Mouse (Mus musculus) kidney, postnatal 14 days (tissue): Measurements from ENCODE around the gene Slc22a12.

ENCODE experiments used
- DNase-seq: peaks from one replicate; pipeline ENCODE4 v3.0.0; 2022; ENCODE audit warnings: mixed read lengths

Slc22a12 gene

DNA sequence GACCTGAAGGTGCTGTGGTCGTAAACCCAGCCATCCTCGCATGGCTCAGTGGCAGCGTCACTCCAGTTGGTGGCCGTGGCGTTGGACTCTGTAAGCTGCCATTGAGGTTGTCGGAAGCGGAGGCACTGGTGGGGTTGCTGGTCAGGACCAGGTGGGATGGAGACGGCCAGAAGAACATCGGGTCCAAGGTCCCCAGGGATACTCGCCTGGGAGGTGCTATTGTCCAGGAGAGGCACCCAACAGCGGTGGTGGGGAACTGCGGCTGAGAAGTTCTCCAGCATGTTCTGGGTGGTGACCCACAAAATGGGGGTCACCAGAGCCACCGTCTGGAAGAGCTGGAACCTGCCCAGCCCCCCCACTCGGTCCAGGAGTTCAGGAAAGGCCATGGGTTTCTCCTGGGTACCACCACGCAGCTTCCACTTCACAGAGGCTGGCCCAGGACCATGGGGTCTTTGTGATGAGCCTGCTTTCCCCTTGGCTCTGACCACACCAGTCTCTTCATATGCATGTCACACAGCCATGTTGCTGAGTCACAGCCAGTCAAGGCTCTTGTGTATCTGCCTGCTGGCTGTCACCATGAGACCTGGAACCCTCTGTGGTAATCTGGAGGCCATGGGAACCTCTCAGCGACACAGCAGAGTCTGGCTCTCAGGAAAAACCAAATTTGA lies at the start of gene Slc22a12:
Gene Slc22a12 (minus strand): TSS at position 666 of the 668 bp plus-strand sequence.
- DNase-seq, result no peak

DNA sequence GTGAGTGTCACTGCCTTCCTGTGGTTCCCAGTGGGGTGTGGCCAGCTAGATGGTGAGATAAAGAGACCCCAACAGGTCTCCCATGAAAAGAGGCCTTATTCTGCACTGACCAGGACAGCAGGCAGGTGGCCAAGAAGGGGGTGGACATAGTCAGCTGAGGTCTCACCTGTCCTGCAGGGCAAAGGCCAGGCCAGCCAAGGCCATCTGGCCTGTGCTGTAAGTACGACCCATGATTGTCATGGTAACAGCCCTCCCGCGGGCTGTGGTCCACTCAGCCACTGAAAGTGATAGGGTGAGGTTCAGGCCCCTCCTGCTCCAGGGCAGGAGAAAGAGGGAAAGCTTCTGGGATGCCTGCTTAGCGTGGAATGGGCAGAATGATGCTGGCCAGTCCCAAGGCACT lies 29.2 kb upstream of the Slc22a12 start:
- DNase-seq, result no peak

DNA sequence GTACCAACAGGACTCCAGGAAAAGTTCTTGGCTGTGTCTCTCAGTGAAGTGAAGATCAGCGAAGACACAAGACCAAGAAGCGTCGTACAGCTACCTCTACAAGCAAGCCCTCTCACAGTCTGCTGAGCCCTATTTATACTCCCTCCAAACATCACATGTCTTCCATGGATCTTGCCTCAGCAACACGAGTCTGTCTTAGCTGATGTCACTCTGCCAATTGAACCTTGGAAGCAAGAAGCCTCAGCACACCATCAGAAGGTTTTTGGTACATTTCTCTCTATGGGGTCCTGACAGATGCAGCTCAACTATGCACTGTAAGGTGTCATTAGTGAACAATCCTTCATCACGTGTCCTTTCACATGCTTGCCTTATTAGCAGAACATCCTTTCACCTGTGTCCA lies 28.6 kb upstream of the Slc22a12 start:
- DNase-seq, result no peak

DNA sequence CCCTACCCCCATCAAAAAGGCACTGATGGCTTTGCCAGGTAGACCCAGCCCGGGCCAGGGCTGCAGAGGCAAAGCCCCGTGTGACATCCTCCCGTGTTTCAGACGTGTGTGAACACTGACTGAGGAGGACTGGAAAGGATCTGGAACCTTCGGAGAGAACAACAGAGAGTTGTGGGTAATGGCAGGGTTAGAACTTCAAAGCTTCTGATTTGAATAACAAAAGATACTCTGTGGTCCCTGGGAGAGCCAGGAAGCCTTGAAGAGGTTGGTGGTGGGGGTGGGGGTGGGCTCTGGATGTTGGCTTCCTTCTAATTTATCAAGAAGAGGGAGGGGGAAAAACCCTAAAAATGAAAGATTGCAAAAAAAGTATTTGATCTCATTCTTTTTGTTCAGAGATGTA lies 26.7 kb upstream of the Slc22a12 start:
- DNase-seq, result no peak

DNA sequence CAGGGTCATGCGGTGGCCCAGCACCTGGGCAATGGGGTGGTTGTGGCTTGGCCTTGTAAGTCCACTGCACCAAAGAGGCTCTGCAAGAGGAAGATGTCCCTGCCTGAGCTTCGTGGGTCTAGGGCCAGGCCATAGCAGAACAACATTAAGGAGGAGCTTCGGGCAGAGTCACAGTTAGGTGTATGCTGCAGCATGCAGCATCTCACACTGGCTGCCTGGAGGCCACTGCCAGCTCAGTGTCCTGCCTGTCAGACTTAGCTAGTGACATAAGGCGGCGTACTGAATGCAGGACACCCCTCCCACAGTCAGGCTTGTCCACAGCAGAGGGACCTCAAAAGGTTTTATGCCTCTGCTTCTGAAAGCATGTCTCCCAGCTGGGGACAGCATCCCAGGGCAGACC lies 26.2 kb upstream of the Slc22a12 start:
- DNase-seq, result no peak

DNA sequence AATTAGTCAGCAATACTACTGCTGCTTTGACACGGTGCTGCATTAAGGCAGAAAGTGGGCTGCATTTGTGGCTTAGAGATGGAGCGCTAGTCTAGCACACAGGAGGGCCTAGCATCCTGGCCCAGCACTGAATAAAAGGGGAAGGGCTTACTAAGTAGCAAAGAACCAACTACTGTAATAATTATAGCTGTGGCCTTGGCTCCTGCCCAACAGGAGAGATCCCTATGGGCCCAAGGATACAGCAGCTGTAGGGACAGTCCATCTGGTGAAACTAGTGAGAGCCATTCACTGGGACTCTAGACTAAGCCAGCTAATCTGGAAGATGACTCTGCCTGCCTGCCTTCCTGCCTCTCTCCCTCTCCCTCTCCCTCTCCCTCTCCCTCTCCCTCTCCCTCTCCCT lies 23.6 kb upstream of the Slc22a12 start:
- DNase-seq, result no peak

DNA sequence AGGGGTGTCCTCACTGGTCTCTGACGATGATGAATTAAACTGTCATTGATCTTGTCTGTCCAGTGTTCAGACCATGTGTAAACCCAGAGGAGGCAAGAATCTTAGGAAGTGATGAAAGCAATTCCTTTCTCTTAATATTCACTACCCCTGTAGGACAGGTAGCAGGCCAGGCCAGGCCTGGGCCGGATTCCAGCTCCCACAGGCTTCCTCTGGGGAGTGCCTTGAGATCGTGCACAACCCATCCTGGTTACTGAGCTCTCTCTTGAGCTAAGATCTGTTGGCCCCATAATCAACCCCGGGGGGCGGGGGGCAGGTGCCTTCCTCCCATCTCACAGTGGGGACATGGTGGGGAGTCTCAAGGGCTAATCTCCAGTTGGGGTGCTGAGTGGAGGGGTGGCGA lies 22.3 kb upstream of the Slc22a12 start:
- no peak for DNase-seq

DNA sequence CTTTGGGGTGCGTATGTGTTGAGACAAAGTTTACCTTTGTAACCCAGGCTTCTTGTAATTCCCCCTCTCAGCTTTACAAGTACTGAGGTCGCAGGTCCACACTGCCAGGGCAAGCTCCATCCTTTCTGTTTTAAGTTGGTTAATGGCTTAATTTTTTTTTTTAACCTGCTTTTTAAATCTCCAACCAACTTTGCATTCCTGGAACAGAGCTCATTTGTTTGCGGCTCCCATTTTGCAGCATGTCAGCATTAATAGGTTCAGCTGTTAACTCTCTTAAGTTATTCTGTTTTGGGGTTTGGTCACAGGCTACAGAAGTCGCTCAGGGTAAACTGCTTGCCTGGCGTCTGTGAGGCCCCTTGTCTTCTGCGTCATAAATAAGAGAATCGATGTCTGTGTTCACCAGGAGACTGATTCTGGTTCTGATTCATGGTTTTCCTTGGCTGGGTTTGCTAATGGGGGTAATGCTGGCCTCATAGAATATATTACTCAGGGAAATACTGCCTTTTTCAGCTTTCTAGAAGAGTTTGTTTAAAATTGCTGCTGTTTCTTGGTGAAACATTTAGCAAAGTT lies 17.5 kb upstream of the Slc22a12 start:
- no peak for DNase-seq

DNA sequence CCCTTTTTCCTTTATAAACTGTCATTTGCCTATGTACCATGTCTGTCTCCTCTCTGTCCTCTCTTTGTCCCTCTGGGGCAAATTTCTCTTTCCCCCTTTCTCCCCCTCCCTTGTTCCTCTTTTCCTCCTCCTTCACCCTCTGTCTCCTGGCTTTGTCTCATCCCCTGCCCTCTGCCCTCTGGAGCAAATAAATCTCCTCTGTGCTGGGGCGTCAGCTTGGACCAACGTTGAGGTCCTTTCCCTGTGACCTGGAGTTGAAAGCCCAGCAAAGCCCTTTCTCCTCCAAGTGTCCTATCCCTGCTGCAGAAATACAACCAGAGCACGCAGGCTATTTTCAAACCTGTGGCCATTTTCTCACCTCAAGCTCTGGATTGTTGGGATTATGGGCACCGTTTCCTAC lies 16.7 kb upstream of the Slc22a12 start:
- DNase-seq, result no peak

DNA sequence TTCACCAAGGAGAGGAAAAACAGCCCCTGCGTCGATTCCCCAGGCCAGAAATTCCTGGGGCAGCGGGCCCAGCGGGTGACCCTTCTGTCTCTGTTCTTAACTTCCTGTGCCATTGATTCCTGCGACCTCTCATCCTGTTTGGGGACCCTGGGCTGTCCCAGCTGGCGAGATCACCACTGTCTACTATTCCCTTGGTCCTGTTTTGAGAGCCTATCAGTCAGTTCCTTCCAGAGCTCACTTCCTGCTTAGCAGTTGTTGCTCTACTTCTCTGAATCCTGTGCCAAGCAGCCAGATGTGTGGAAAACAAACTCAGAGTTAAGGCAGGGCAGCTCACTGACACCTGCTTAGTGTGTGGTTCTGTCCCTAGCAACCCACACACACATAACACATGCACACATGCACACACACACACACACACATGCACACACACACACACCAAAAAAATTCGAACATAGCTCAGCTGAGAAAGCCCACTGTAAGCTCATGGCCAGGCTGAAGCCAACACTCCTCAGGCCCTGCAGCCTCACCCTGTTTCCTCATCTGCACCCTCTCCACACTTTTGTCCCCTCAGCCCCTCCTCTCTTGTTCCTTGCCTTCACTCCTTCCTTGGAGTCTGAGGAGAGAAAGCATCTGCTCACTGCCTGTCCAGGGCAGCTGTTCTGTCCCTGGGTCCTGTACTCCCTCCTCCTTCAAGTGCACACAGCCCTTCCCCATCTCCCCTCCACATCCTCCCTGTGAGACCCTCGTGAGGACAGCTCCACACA lies 11.2 kb upstream of the Slc22a12 start:
- peak; percentile 69 for DNase-seq

DNA sequence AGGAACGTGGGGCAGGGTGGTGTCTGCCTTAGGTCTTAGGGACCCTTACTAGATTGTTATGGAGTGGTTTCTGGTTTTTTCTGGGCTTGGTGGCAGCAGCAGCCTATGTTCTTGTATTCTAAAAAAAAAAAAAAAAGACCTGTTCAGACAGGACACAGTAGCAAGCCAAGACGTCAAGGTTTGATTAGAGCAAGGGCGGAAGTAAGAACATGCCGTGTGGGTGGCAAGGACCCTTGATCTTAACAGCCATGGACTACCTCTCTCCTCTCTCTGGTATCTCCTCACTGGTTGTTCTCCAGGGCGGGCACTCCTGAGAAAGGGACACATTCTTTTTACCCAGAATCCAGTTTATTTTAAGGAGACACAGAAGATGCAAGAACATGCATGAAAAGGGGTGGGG lies 10.3 kb upstream of the Slc22a12 start:
- no peak for DNase-seq

DNA sequence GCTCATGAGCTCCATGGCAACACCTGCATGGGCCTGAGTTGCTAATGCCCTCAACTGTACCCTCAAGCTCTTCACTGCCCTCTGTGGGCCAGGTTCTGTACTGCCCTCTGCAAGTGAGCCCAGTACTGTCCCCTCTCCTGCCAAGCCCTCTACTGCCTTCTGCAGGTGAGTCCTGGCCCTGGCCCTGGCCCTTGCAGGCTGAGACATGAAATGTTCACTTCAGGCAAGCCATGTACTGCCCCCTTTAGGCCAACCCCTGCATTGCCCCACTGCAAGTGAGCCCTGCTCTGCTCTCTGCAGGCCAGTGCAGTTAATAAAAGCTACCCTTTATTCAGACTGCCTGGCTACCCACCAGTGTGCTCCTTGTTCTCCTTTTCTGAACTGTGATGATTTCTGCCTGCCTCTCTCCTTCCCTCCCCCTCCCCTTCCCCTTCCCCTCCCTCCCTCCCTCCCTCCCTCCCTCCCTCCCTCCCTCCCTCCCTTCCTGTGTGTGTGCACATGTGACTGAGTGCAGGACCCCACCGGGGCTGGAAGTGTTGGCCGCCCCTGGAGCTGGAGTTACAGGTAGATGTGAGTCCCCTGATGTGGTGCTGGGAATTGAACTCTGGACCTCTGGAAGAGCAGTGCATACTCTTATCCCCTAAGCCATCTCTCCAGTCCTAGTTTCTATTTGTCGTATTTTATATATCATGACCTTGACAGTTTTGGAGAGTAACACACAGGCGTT lies 9.6 kb upstream of the Slc22a12 start:
- peak; percentile 74 for DNase-seq

DNA sequence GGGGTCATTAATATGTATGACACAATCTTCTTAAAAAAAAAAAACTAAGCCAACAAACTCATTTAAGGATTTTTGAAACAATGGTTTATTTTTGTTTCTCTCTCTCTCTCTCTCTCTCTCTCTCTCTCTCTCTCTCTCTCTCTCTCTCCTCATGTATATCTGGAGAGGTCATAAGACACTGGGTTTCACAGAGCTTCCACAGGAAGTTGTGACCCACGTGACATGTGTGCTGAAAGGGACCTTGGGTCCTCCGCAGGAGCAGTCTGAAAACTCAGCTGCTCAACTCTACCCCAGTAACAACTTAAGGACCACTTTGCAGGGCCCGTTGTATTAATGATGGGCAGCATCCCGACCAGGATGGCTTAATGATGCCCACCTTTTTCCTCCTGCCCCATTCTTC lies 8.4 kb upstream of the Slc22a12 start:
- no peak for DNase-seq

DNA sequence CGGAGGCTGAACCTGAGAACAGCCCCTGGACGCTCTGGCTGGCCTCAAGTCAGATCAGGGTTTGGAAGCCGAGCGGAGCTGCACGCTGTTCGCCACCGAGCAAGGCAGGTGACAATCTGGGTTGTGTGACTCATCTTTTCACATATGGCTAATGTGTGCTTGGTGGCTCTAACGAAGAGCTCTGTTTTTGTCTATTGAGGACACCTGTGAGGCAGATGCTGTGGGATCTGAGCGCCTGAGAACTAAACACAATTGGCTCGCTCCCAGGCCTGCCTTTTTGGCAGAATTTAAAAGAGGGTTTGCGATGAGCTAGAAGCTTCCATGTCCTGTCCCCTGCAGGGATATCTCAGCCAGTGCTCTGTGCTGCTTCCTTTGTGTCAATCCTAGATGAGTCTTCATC lies 6.7 kb upstream of the Slc22a12 start:
- no peak for DNase-seq

DNA sequence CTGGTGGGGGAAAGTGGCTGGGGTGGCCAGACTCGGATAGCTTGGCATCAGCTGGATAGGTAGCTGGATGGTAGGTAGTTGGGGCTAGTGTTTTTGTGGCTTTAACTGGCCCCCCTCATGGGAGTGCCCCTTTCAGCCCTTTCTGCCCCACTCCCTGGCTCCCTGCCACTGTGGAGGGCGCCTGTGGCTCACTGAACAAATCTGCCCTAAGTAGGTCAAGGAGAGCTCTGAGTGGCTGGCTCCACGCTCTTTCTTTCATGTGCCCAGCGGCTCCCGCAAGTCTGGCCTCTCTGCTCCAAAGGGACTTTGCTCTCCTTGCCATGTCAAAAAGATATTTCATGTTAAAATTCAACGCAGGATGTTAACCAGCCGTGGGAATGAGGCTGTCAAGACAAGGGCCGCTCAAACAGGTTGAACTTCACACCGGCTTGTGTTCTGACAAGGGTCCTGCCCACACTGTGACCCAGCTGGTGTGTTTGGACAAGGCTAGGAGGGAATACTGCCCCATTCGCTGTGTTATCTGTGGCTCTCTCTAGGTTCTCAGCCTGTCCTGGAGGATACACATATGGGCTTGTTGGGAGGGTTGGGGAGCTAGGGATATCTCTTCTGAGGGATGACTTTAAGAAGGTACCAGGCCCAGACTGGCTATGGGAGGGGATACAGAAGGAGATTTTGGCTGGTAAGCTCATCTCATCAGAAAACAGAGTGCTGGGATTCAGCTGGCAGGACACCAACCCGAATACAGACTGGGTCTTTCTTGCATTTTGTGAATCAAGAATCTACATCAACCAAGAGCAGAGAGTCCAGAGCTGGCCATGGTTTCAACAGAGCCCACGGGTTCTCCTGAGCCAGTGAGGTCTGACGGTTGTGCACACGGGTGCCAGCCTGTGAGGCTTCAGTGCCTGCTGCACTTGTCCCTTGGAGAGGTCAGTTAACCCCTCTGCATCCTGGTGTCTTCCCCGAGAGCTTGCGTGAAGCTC lies 5.9 kb upstream of the Slc22a12 start:
- DNase-seq, result peak; percentile 87

DNA sequence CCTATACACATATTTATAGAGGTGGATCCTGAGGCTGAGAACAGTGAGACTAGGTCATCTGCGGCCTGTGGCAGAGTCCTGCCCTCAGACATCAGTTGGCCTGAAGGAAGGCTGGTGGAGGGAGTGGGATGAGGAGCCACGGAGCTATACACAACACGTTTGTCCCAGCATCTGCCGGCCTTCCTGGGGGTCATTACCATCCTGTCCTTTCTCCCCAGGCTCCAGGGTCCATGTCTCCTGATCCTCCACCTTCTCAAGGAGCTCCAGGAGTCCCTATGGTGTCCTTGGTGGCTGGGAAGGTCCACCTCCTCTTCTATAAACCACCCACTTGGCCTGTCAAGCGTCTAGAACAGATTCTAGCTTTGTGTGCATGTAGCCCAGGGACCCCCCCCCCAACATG lies 5.0 kb upstream of the Slc22a12 start:
- DNase-seq, result no peak

DNA sequence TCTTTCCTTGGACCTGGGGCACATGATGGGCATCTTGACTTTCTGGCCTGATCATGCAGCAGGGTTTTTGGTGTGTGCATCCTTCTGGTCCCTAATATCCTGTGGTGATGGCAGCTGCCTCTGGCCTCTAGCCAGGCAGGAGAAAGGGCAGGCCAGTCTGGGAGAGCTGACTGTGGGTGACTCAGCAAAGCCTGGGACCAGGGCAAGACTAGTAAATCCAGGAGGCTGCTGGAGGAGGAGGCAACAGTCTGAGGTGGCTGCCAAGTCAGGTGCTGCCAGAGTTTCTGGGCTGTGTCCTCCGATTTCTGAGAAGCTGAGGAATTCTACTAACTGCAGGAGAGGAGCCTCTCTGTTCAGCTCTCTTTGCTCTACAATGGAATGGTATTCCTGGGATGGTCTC lies 3.3 kb upstream of the Slc22a12 start:
- DNase-seq, result peak; percentile 85

DNA sequence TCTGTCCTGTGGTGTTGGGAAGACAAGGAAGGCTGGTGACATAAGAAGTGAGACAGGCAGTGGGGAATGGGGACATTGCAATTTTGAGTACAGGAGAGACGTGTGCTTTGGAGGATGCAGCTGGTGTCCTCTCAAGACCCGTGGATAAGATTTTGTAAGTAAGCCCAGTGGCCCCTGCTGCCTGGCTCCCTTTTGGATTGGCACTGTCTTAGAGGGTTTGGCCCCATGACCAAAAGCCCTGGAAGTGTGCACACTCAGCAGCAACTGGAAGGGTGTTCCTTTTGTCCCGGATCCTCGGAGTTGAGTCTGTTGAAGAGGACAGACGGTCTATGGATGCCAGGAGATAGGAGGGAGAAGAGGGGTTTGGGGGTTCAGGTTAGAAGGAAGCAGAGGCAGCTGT lies 2.6 kb upstream of the Slc22a12 start:
- DNase-seq, result no peak

DNA sequence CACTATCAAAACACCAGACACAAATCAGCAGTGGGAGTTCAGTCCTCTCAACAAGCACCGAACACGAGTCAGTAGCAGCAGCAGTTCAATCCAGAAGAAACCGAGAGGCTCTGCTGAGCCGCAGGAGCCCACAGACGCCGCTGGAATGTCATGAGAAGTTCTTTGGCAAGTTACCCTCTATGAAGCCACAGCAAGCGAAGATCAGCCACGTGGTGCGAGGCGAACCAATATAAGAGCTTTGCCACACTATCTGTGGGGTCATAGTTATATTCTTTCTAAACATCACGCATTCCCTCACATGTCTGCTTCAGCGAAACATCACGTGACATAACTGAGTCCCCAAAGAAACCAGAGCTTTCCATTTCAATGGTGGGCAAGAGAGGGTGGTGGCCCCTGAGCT lies 1.9 kb upstream of the Slc22a12 start:
- DNase-seq, result no peak

DNA sequence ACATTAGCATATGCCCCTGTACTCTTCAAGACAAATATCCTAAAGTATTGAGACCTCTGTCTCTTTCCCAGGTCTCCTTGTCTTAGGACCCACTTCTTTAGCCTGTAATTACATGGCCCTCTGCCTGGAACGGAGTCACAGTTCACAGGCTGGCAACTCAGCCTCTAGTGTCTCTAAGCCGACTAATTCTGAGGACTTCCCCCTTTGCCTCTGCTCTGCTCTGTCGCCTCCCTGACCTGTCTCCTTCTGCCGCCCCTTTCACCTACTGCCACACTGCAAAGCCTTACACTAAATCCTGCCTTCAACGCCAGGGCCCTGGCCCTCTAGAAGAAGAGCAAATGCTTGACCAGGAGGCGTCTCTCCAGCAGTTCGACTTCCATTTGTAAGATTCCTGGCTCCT lies 686 bp upstream of the Slc22a12 start:
- no peak for DNase-seq

DNA sequence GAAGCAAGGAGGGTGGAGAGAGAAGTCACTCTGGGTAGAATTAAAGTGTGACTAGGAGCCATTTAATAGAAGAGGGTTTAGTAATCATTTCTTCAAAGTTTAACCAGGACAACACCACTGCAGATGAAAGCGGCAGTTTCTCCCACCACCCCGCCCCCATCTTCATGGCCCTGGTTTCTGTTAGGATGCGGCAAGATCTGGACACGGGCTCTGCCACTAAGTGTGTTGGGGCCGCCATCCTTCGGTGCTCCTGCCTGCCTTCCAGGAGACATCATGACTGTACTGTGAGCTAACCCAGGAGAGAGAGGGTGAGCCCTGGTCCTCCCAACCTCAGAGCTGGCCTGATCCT lies 177 bp upstream of the Slc22a12 start:
- DNase-seq, result peak; percentile 62

DNA sequence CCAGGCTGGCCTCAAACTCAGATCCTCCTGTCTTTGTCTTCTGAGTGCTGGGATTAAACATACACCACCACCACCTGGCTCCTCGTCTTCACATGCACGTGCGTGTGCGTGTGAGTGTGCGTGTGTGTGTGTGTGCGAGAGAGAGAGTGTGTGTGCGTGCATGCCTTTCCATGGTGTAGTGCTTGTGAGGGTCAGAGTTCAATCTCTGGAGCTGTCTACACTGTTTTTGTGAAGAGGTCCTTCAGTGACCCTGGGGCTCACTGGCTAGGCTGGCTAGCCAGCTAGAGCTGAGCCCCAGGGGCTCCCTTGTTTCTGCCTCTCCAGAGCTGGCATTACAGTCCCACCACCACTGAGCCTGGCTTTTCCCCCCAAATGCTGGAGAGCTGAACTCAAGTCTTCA lies 1.3 kb downstream of the Slc22a12 start:
- no peak for DNase-seq

DNA sequence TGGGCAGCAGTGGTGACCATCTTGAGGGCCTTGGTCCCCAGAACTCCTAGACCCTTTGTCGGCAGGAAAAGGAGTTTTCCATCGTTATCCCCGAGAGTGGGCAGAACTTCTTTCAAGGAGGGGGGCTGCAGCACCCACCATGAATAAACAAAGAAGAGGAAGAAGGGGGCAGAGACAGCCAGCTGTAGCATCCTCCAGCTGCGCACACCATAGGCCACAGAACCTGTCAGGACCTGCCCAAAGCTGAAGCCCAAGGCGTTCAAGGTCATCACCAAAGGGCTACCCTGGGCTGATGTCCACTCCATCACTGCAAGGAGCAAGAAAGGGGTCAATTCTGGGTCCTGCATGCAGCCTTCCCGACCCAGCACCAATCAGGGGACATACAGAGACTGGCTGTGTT lies 2.6 kb downstream of the Slc22a12 start:
- no peak for DNase-seq
